In the genomic region with DNA sequence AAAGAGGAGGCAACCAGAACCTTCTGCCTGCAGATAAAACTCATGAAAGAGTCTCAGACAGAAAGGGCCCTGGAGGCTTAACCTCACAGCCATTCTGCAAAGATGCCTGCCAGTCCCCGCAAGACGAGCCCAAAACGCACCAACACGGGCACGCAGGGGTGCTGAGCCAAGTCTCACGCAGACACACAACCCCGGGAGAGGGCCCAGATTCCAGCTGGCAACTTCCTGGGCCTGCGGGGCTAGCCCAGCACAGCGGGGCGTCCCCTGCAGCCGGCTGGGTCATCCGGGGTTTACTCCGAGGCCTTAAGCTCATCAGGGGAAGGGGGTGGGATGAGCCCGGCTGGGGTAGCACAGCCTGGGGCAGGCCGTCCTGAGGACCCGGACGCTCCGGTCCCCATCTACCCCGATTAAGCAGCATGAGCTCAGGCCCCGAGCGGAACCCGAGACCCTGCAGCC, we compare ENCODE assay signal across 8 mouse cellular contexts. TPM values are rescaled to one million over a fixed set of nuclear protein-coding genes. Genes with fewer than 3 reads are reported as not detected.
DNase-seq lines count a peak whose midpoint lies in the region; ATAC-seq and TF ChIP-seq lines count a peak whose summit lies in the region.
"Had no signal": no experiment of that assay in that cellular context is flagged by ENCODE, and none has a peak within 500 bp of the region (broad histone marks: within the 10 kb centered on the region; RNA-seq: fewer than 3 reads in every experiment).

No protein-coding gene starts in this region.

- no peak for TF ChIP-seq CTCF in lung, postnatal 0 days (IDR thresholded peaks at IDR 0.05)

- H3K27me3 ChIP-seq in kidney, embryonic 14.5 days (ENCODE audit: control insufficient read depth, insufficient read depth, low read length): no peaks in the 10 kb centered on the region
- H3K27me3 ChIP-seq in lung, postnatal 0 days (replicated peaks; ENCODE audit: insufficient read depth, low read length): no peaks in the 10 kb centered on the region

- peak overlapping the region; percentile 90 for H3K9ac ChIP-seq in kidney, embryonic 14.5 days (ENCODE audit: low read depth, low read length)
- H3K9ac ChIP-seq in lung, postnatal 0 days (replicated peaks; ENCODE audit: low read depth): peak overlapping the region; percentile 78

- peaks cover 23% of the 10 kb centered on the region; the same call in 1 of the 2 replicates for H3K4me1 ChIP-seq in kidney, embryonic 14.5 days (ENCODE audit: control insufficient read depth, insufficient read depth, low read length)
- H3K4me1 ChIP-seq in lung, postnatal 0 days (ENCODE audit: insufficient read depth, low read depth, low read length): peaks cover 15% of the 10 kb centered on the region

- H3K27ac ChIP-seq in kidney, embryonic 14.5 days (ENCODE audit: low read depth, low read length): peak overlapping the region; percentile 86
- H3K27ac ChIP-seq in lung, postnatal 0 days (ENCODE audit: low read length): peak overlapping the region; percentile 90

- ATAC-seq in CD4-positive, CD25-positive, alpha-beta regulatory T cell, adult 4 months: peak; percentile 30
- no peak; the same call in 1 of the 2 replicates for ATAC-seq in kidney, embryonic 14.5 days (ENCODE audit: low FRiP score, low TSS enrichment)
- ATAC-seq in lung, postnatal 0 days: peak; percentile 41

- DNase-seq in MN1 (ENCODE audit: low spot score): peak; percentile 72
- peak; percentile 65 to 66 for DNase-seq in cerebellum, postnatal 36 days
- peak; percentile 59 to 70 for DNase-seq in heart, adult 18-20 months
- DNase-seq in lung, postnatal 0 days (ENCODE audit: low spot score): peak; percentile 55
- DNase-seq in right cerebral cortex, adult 18-20 months: peak; percentile 51

- H3K9me3 ChIP-seq in kidney, embryonic 14.5 days (ENCODE audit: control insufficient read depth, low read length): no peaks in the 10 kb centered on the region
- no peaks in the 10 kb centered on the region for H3K9me3 ChIP-seq in lung, postnatal 0 days (ENCODE audit: low read length)

- H3K4me2 ChIP-seq in kidney, embryonic 14.5 days (replicated peaks; ENCODE audit: low read depth, low read length): peak overlapping the region; percentile 63
- peak overlapping the region; percentile 83 for H3K4me2 ChIP-seq in lung, postnatal 0 days (replicated peaks; ENCODE audit: low read depth, low read length)

- H3K4me3 ChIP-seq in kidney, embryonic 14.5 days (ENCODE audit: low read length): peak overlapping the region; percentile 83
- H3K4me3 ChIP-seq in lung, postnatal 0 days (ENCODE audit: low read depth, low read length): peak overlapping the region; percentile 64

- TF ChIP-seq EP300 in lung, postnatal 0 days (IDR thresholded peaks at IDR 0.05): no peak

- H3K36me3 ChIP-seq in kidney, embryonic 14.5 days (ENCODE audit: control insufficient read depth, insufficient read depth, low read length): peaks cover 7% of the 10 kb centered on the region; the same call in 1 of the 2 replicates
- no peaks in the 10 kb centered on the region for H3K36me3 ChIP-seq in lung, postnatal 0 days (ENCODE audit: insufficient read depth, low read length)

- under 1% methylated on average over 20 of the region's 22 CpGs for WGBS in kidney, embryonic 14.5 days
- 0% methylated on average over 21 of the region's 22 CpGs for WGBS in lung, postnatal 0 days

RNA-seq across cellular contexts. Expression of a gene that starts 0.6 kb away (rescaled TPM):
- 10 to 100 TPM; 13.0 to 14.6 TPM for polyA plus RNA-seq in CD4-positive, CD25-positive, alpha-beta regulatory T cell, adult 4 months (2017; shearing (Covaris generic))
- 10 to 100 TPM; 13.5 to 13.6 TPM for total RNA-seq in heart, adult 18-20 months (2021)
- 18.5 and 28.2 TPM in 2 replicates for polyA plus RNA-seq in kidney, embryonic 14.5 days (2014; fragmentation: Nextera tagmentation; extraction: Ambion mirVana)
- 13.2 and 14.3 TPM in 2 replicates for polyA plus RNA-seq in lung, postnatal 0 days (2015; fragmentation: Nextera tagmentation; extraction: Ambion mirVana)

RNA-seq across cellular contexts. Expression of a gene that starts 10.4 kb away (rescaled TPM):
- polyA plus RNA-seq in CD4-positive, CD25-positive, alpha-beta regulatory T cell, adult 4 months (2017; shearing (Covaris generic)): 1 to 10 TPM in 1 of 2 experiments, under 1 TPM in 1; 0.56 to 1.4 TPM
- not detected for total RNA-seq in heart, adult 18-20 months (2021)
- 6.0 and 7.7 TPM in 2 replicates for polyA plus RNA-seq in kidney, embryonic 14.5 days (2014; fragmentation: Nextera tagmentation; extraction: Ambion mirVana)
- not detected in 2 replicates for polyA plus RNA-seq in lung, postnatal 0 days (2015; fragmentation: Nextera tagmentation; extraction: Ambion mirVana)
- total RNA-seq: left cerebral cortex, postnatal 14 days had no signal
